Mouse (Mus musculus): Measurements from ENCODE around the gene Orai1.

- TF ChIP-seq CTCF (IDR thresholded peaks at IDR 0.05; ENCODE audit: borderline replicate concordance, control insufficient read depth, extremely low read depth, insufficient read depth, low read length, poor library complexity), result no peak
- TF ChIP-seq POLR2A (IDR thresholded peaks at IDR 0.05; ENCODE audit: control insufficient read depth, extremely low read depth, insufficient read depth, low read length, poor library complexity), result no peak
Measured at GRCm38 (mm10) chr5:123026414-123026813, 11.5 kb downstream of the Orai1 start.
